Mouse (Mus musculus): ENCODE data around the gene Lgmn. TPM values are rescaled to one million over a fixed set of nuclear protein-coding genes. Genes with fewer than 3 reads are reported as not detected.

Lgmn gene
- polyA plus RNA-seq, 1 experiment from 2014 or later = 47.5 TPM

DNA sequence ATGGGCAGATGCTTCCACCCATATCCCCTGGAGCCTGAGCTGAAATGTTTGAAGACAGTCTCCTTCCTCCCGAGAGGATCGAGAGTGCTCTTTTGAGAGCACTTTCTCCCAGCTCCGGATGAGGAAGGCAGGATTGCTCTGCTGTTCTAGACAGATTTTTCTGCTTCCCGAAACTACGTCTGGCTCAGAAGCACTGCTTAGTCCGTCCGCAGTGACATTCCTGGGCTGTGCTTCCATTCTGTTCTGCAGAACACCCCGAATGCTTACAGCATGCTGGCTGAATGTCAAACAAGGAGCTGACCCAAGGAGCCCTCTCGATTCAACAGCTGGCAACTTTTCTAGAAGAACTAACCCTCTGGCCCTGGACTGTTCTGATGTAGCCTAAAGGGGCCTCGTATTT is 10.8 kb upstream of the Lgmn start:
- H3K9ac ChIP-seq = no peak overlapping the region
- no peaks in the 10 kb centered on the region for H3K4me1 ChIP-seq
- no peaks in the 10 kb centered on the region for H3K9me3 ChIP-seq
- 78% methylated on average over 10 of the region's 10 CpGs for WGBS
- no peak overlapping the region for H3K4me2 ChIP-seq
- no peak overlapping the region for H3K27ac ChIP-seq
- no peaks in the 10 kb centered on the region for H3K36me3 ChIP-seq (replicated peaks)
- H3K4me3 ChIP-seq (replicated peaks) = no peak overlapping the region
- H3K27me3 ChIP-seq = no peaks in the 10 kb centered on the region
- no peak for ATAC-seq (ENCODE audit: low FRiP score)

- no peaks in the 10 kb centered on the region for H3K9me3 ChIP-seq
- H3K4me1 ChIP-seq = no peaks in the 10 kb centered on the region
- no peak for ATAC-seq (ENCODE audit: low FRiP score)
Measured at GRCm38 (mm10) chr12:102445436-102445835, 5.8 kb upstream of the Lgmn start.

DNA sequence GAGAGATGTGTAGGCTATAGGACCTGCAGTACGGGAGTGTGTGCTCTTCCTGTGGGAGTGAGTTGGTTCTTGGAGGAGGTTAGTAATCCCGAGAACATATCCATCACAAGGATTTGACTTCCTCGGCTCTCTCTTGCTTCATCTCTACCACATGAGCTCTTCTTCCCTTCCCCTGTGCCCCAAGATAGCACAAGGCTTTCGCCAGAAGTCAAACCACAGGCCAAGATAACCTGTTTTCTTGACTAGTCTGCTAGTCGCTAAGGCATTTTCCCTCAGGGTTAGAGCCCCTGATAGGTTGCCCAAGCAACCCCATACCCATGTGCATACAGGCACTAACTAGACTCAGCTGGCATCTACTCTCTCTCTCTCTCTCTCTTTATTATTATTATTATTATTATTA is 4.1 kb upstream of the Lgmn start:
- Histone ChIP-seq H3K4me2 (no peak overlapping the region), H3K4me1 (peaks cover 4% of the 10 kb centered on the region), H3K36me3 (replicated peaks) (no peaks in the 10 kb centered on the region), H3K9me3 (no peaks in the 10 kb centered on the region), H3K27me3 (no peaks in the 10 kb centered on the region), H3K4me3 (replicated peaks) (no peak overlapping the region), H3K27ac (no peak overlapping the region), H3K9ac (no peak overlapping the region)
- no peak for ATAC-seq (ENCODE audit: low FRiP score)
- WGBS = 87% methylated on average over 5 of the region's 5 CpGs

More at GRCm38 (mm10) chr12:102445436-102445835, 5.8 kb upstream of the Lgmn start:
- no peaks in the 10 kb centered on the region for H3K36me3 ChIP-seq (replicated peaks)
- WGBS = 79% methylated on average over 4 of the region's 4 CpGs
- H3K4me3 ChIP-seq (replicated peaks) = no peak overlapping the region
- H3K27ac ChIP-seq = no peak overlapping the region
- H3K9ac ChIP-seq = no peak overlapping the region
- H3K27me3 ChIP-seq = no peaks in the 10 kb centered on the region
- H3K4me2 ChIP-seq = no peak overlapping the region

DNA sequence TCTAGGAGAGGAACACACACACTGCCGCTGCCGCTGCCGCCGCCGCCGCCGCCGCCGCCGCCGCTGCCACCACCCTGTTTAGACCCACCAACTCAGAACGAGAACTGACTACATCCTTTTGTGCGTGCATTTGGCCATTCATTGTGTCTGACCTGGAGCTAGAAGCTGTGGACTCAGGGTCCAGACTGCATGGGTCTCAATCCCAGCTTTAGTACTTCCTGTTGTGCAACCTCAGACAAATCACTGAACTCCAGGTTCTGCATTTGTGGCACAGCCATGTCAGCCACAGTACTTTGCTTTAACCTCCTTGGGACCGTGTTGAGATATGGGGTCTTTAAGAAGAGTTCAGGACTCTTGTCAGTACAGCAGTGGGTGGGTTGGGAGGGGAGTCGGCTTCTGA is 3.0 kb upstream of the Lgmn start:
- Histone ChIP-seq H3K4me3 (replicated peaks) (no peak overlapping the region), H3K4me1 (peaks cover 13% of the 10 kb centered on the region), H3K36me3 (replicated peaks) (no peaks in the 10 kb centered on the region), H3K4me2 (no peak overlapping the region), H3K9ac (no peak overlapping the region), H3K27me3 (no peaks in the 10 kb centered on the region), H3K27ac (no peak overlapping the region), H3K9me3 (no peaks in the 10 kb centered on the region)
- WGBS = 89% methylated on average over 15 of the region's 15 CpGs
- no peak for ATAC-seq (ENCODE audit: low FRiP score)

DNA sequence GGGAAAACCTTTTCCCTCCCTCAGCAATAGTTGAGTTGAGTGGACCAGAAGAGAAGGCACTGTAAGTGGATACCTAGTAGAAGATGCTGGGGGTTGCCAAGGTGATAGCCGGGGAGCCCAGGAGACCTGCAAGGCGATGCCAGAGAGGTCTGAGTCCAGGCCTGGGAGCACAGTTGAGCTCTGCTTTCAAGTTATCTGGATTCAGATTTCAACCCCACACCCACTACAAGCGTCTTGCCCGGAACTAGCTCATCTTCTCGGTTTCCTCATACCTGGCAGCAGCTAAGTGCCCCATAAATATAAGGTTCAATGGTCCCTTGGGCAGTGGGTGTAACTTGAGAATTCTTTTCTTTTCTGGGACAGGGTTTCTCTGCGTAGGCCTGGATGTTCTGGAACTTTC is 1.5 kb upstream of the Lgmn start:
- H3K4me1 ChIP-seq = peaks cover 13% of the 10 kb centered on the region
- 91% methylated on average over 6 of the region's 6 CpGs for WGBS
- H3K36me3 ChIP-seq (replicated peaks) = no peaks in the 10 kb centered on the region
- H3K27me3 ChIP-seq = no peaks in the 10 kb centered on the region
- H3K27ac ChIP-seq = no peak overlapping the region
- no peaks in the 10 kb centered on the region for H3K9me3 ChIP-seq
- no peak overlapping the region for H3K9ac ChIP-seq
- no peak overlapping the region for H3K4me2 ChIP-seq
- H3K4me3 ChIP-seq (replicated peaks) = no peak overlapping the region
- no peak for ATAC-seq (ENCODE audit: low FRiP score)

DNA sequence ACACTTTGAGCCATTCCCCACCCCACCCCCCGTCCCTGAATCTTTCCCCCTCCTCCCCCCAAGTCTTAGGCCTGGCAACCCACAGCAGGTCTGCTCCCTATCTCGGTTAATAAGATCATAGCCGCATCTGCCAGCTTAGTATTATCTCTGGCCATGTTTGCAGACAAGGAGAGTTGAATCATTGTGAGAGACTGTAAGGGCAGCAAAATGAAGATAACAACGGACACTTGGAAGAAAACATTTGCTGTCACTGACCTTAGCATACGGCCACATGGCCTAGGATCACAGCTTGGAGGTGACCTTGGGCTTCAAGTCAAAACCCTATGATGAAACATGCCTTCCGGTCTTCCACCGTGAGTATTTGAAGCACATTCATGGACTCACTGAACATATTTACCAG is 938 bp upstream of the Lgmn start:
- no peaks in the 10 kb centered on the region for H3K27me3 ChIP-seq
- no peaks in the 10 kb centered on the region for H3K36me3 ChIP-seq (replicated peaks)
- H3K4me3 ChIP-seq (replicated peaks) = no peak overlapping the region
- no peak for ATAC-seq (ENCODE audit: low FRiP score)
- H3K4me2 ChIP-seq = no peak overlapping the region
- no peak overlapping the region for H3K9ac ChIP-seq
- peaks cover 13% of the 10 kb centered on the region for H3K4me1 ChIP-seq
- 88% methylated on average over 7 of the region's 7 CpGs for WGBS
- no peaks in the 10 kb centered on the region for H3K9me3 ChIP-seq
- no peak overlapping the region for H3K27ac ChIP-seq

DNA sequence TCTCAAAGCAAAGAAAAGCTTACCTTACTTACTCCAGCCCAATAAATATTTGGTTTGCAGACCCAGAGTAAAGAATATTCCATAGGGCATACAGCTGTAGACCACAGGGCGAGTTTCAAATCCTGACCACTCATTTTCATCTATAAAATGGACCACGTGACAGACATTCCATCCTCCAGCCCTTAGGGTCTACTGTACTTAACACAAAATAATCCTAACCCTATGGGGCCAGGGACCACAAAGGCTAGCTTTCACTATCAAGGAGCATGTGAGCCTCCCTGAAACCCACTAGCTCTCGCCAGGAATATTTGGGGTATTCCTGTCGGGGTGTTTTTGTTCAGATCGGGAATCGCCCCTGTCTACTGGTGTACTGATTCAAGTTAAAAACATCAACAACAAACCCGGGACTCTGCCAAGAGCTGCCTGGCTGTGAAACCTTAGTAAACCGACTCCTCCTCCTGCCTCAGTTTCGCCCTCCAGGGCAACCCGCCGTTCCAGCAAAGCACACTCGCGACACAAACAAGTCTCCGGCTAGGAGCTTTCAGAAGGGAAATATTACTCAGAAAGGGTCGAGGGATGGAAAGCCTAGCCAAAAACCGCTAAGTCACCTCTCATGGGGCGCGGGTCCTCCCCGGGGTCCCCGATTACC is 506 bp downstream of the Lgmn start:
- Histone ChIP-seq H3K27ac (0 out of 2 replicates have a peak overlapping the region, but pooled peaks have one; percentile 31), H3K4me1 (peaks cover 13% of the 10 kb centered on the region), H3K4me2 (peak overlapping the region; percentile 69), H3K4me3 (replicated peaks) (peak overlapping the region; percentile 66), H3K27me3 (no peaks in the 10 kb centered on the region), H3K36me3 (replicated peaks) (no peaks in the 10 kb centered on the region), H3K9me3 (no peaks in the 10 kb centered on the region), H3K9ac (peak overlapping the region; percentile 68)
- WGBS = 4% methylated on average over 20 of the region's 20 CpGs
- no peak; the same call in 1 of the 2 replicates for ATAC-seq (ENCODE audit: low FRiP score)

GRCm38 (mm10) chr12:102437952-102438351 is 1.7 kb downstream of the Lgmn start:
- no peak for ATAC-seq (ENCODE audit: low FRiP score)
- no peak overlapping the region for H3K27ac ChIP-seq

DNA sequence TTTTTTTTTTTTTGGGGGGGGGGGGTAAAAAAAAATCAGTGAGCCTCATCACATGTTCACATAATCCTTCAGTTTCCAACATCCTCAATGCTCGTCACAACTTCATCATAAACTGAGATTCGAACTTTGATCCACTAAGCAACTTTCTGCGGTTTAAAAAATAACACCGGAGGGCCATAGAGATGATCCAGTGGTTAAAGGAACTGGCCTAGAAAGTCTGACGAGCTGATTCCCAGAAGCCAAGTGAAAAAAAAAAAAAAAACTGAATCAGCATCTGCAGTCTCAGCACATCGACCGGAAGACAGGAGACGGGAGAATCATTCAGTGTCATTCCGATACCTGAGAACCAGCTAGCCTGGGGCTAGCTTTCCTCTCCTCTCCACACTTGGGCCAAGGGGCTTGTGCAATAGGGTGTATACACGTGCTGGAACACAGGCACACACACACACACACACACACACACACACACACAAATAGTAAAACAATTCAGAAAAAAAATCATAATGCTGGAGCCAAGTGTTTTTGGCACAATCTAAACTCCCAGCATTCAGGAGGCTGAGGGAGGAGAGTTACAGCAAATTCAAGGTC is 2.6 kb downstream of the Lgmn start:
- H3K4me3 ChIP-seq (replicated peaks) = no peak overlapping the region
- no peak overlapping the region for H3K9ac ChIP-seq
- no peaks in the 10 kb centered on the region for H3K36me3 ChIP-seq (replicated peaks)
- peaks cover 13% of the 10 kb centered on the region for H3K4me1 ChIP-seq
- H3K27me3 ChIP-seq = no peaks in the 10 kb centered on the region
- no peaks in the 10 kb centered on the region for H3K9me3 ChIP-seq
- no peak for ATAC-seq (ENCODE audit: low FRiP score)
- 79% methylated on average over 10 of the region's 10 CpGs for WGBS
- no peak overlapping the region for H3K27ac ChIP-seq
- H3K4me2 ChIP-seq = no peak overlapping the region

More at GRCm38 (mm10) chr12:102437952-102438351, 1.7 kb downstream of the Lgmn start:
- H3K27me3 ChIP-seq = no peaks in the 10 kb centered on the region
- H3K4me2 ChIP-seq = 0 out of 2 replicates have a peak overlapping the region, but pooled peaks have one; percentile 69
- no peaks in the 10 kb centered on the region for H3K9me3 ChIP-seq
- 87% methylated on average over 5 of the region's 5 CpGs for WGBS
- no peaks in the 10 kb centered on the region for H3K36me3 ChIP-seq (replicated peaks)
- H3K4me3 ChIP-seq (replicated peaks) = no peak overlapping the region
- H3K4me1 ChIP-seq = peaks cover 13% of the 10 kb centered on the region
- H3K9ac ChIP-seq = no peak overlapping the region; the same call in 1 of the 2 replicates

GRCm38 (mm10) chr12:102434107-102434506 is 5.5 kb downstream of the Lgmn start:
- no peak overlapping the region for H3K4me2 ChIP-seq
- no peaks in the 10 kb centered on the region for H3K9me3 ChIP-seq
- 90% methylated on average over 4 of the region's 4 CpGs for WGBS
- ATAC-seq (ENCODE audit: low FRiP score) = no peak
- no peak overlapping the region for H3K27ac ChIP-seq
- peaks cover 13% of the 10 kb centered on the region for H3K4me1 ChIP-seq
- H3K9ac ChIP-seq = no peak overlapping the region
- no peaks in the 10 kb centered on the region for H3K27me3 ChIP-seq
- H3K4me3 ChIP-seq (replicated peaks) = no peak overlapping the region
- no peaks in the 10 kb centered on the region for H3K36me3 ChIP-seq (replicated peaks)

DNA sequence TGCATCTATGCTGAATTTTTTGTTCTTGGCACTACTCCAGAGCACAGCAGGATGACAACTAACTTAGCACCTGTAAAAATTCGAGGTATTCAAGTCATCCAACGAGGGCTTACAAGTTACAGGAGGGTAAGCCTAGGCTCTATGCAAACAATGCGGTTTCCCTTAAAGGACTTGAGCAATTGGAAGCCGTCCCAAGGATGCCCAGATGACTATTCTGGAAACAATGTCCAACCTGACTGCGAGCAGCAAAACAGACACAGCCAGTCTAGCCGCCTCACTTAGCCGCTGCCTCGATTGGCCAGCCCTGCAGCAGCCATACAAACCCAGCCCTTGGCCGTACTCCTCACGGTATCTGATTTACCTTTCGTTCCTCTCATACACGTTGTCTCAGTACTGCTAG is 7.4 kb downstream of the Lgmn start:
- no peak overlapping the region for H3K27ac ChIP-seq
- no peak overlapping the region for H3K4me3 ChIP-seq (replicated peaks)

GRCm38 (mm10) chr12:102430228-102430627 is 9.4 kb downstream of the Lgmn start:
- Histone ChIP-seq H3K4me3 (replicated peaks) (no peak overlapping the region), H3K4me2 (no peak overlapping the region), H3K9ac (no peak overlapping the region), H3K9me3 (no peaks in the 10 kb centered on the region), H3K4me1 (no peaks in the 10 kb centered on the region), H3K27me3 (no peaks in the 10 kb centered on the region), H3K27ac (no peak overlapping the region), H3K36me3 (replicated peaks) (0 out of 2 replicates have a peak, but pooled peaks cover 4% of the 10 kb centered on the region)
- no peak for ATAC-seq (ENCODE audit: low FRiP score)
- 80% methylated on average over 4 of the region's 4 CpGs for whole genome bisulfite sequencing

More for the DNA sequence above, 7.4 kb downstream of the Lgmn start:
- H3K4me1 ChIP-seq = no peaks in the 10 kb centered on the region
- H3K36me3 ChIP-seq (replicated peaks) = no peaks in the 10 kb centered on the region
- H3K9me3 ChIP-seq = no peaks in the 10 kb centered on the region
- H3K4me2 ChIP-seq = no peak overlapping the region
- no peaks in the 10 kb centered on the region for H3K27me3 ChIP-seq
- no peak for ATAC-seq (ENCODE audit: low FRiP score)
- 86% methylated on average over 12 of the region's 12 CpGs for WGBS
- H3K9ac ChIP-seq = no peak overlapping the region

DNA sequence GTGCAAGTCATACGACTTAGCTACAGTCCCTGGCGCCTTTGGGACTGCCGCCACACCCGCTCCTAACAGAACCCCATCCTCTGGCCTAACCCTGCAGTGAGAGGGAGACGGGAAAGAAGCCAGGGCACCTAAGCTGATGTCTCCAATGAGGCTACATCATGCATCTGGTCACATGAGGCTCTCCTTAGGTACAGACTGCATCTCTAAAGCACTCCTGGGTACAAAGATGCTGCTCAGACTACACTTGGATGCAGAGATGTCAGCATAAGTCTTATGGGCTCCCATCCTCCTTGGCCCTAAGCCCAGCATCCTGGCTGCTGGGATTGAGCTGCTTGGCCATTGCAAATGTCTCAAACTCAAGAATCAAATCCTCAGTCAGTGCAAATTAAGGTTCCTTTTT is 10.0 kb downstream of the Lgmn start:
- 0 out of 2 replicates have a peak, but pooled peaks cover 4% of the 10 kb centered on the region for H3K36me3 ChIP-seq (replicated peaks)
- no peaks in the 10 kb centered on the region for H3K9me3 ChIP-seq
- no peaks in the 10 kb centered on the region for H3K27me3 ChIP-seq
- no peaks in the 10 kb centered on the region for H3K4me1 ChIP-seq
- no peak for ATAC-seq (ENCODE audit: low FRiP score)
- H3K4me2 ChIP-seq = no peak overlapping the region
- H3K27ac ChIP-seq = no peak overlapping the region
- WGBS = 96% methylated on average over 5 of the region's 5 CpGs
- H3K4me3 ChIP-seq (replicated peaks) = no peak overlapping the region
- no peak overlapping the region for H3K9ac ChIP-seq
